Comparison of ENCODE assay signal across 8 mouse cellular contexts in the genomic region with DNA sequence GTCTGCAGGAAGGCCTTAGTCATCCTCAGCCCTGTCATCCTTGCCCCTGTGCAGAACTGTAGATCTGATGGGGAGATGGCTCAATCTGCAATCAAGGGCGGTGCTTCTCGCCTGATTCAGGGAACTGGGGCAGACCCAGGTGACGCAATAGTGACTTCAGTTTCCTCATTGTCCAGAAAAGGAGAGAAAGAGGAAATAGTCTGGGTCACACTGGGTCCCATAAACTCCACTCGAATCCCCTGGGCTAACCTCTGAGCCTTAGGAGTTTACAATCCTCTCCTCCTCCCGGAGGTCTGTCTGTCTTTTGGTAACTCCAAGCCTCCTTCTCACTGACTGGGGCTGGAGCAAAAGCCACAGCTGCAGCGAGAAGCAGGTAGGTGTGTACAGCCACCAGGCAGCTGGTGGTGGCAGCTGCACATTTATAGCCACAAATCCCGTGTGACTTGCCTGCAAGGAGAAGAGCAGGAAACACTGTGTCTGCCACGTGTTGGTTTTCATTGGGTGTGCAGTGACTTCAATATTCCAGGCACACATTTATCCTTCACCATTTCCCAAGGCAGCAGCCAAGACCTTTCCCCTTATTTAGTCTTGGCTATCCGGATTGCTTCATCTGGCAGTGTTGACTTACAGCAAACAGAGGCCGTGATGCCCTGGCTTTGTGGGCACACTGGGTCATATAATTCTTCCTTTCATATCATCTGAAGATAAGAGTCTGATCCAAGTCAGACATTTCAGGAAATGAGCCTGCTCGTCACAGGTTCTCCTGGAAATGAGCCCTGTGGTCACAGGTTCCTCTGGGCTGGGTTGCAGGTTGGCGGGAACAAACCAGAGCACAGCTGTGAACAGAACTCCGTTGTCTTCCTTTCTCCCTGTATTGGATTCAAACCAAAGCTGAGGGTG.
DNase-seq lines count a peak whose midpoint lies in the region.

No protein-coding gene starts in this region.

- DNase-seq in 3T3-L1 (ENCODE audit: low read depth, low spot score) = peak; percentile 94
- peak; percentile 42 to 44 for DNase-seq in B cell, adult 2 months
- DNase-seq in c-Kit-positive CD71-positive TER-119-negative erythroid progenitor cells, embryonic 14.5 days (ENCODE audit: low read depth) = peak; percentile 5
- DNase-seq in induced T-regulatory cell, adult 2 months (ENCODE audit: low read depth) = peak; percentile 78
- DNase-seq in lung, postnatal 4 days = peak; percentile 63 to 70
- peak; percentile 67 for DNase-seq in thymus, postnatal 4 days
- DNase-seq in right cerebral cortex, postnatal 4 days = no peak
- no peak for DNase-seq in gastrocnemius, postnatal 10 days

Comparison
In these comparisons a context has a peak if more than half of its experiments do, and no peak if none do; other contexts are left out.
1. DNase-seq: peak in 3T3-L1 (single experiment), B cell, adult 2 months (2 of 2), c-Kit-positive CD71-positive TER-119-negative erythroid progenitor cells, embryonic 14.5 days (single experiment), induced T-regulatory cell, adult 2 months (single experiment), lung, postnatal 4 days (2 of 2) and thymus, postnatal 4 days (single experiment); none in right cerebral cortex, postnatal 4 days (single experiment) and gastrocnemius, postnatal 10 days (single experiment).